Mouse (Mus musculus) MEL (cell line): ENCODE data around the gene Dnmt3l. TPM values are rescaled to one million over a fixed set of nuclear protein-coding genes. Genes with fewer than 3 reads are reported as not detected.
A peak's percentile ranks its signal among the peaks of the same experiment; 100 is the strongest.

Experiments
- DNase-seq: peaks from one replicate; pipeline ENCODE4 v3.0.0; 2011; ENCODE audit warnings: low read depth, low spot score
- H3K27ac ChIP-seq: 2 replicates; pipeline ENCODE4 v1.5.1; 2012; ENCODE audit warnings: low read depth, mild to moderate bottlenecking, control low read depth, low read length, moderate library complexity; ENCODE audit not compliant: control insufficient read depth
- H3K27me3 ChIP-seq, 2 experiments: fragments of 150-350 bp in 1 of 2; sonication (generic) in 1 of 2; 2 replicates each; pipeline ENCODE4 v1.6.1; 2012; ENCODE audit warnings: low read length in 2 of 2, mild to moderate bottlenecking in 2 of 2, improper control_type of control experiment in 1 of 2, moderate library complexity in 1 of 2; ENCODE audit not compliant: insufficient read depth in 2 of 2, control insufficient read depth in 1 of 2
- H3K36me3 ChIP-seq, 2 experiments: 2 replicates each; pipeline ENCODE4 v1.6.1; 2012 to 2014; ENCODE audit warnings: low read length in 2 of 2, improper control_type of control experiment in 1 of 2, inconsistent platforms in 1 of 2, mild to moderate bottlenecking in 1 of 2; ENCODE audit not compliant: insufficient read depth in 2 of 2, control insufficient read depth in 1 of 2
- H3K4me1 ChIP-seq, 2 experiments: fragments of 150-350 bp in 1 of 2; sonication (generic) in 1 of 2; 2 replicates each; pipeline ENCODE4 v1.6.1; 2012; ENCODE audit warnings: low read length in 2 of 2, improper control_type of control experiment in 1 of 2, mild to moderate bottlenecking in 1 of 2; ENCODE audit not compliant: insufficient read depth in 2 of 2, control insufficient read depth in 1 of 2
- H3K4me3 ChIP-seq, 2 experiments: fragments of 150-350 bp in 1 of 2; sonication (generic) in 1 of 2; 2 replicates each; pipeline ENCODE4 v1.5.1; 2012; ENCODE audit warnings: low read depth in 2 of 2, low read length in 2 of 2, mild to moderate bottlenecking in 2 of 2, moderate library complexity in 2 of 2, control low read depth in 1 of 2, improper control_type of control experiment in 1 of 2; ENCODE audit not compliant: control insufficient read depth in 1 of 2, insufficient read depth in 1 of 2
- H3K79me2 ChIP-seq: 2 replicates; pipeline ENCODE4 v1.6.1; 2012; ENCODE audit warnings: mild to moderate bottlenecking, low read length, moderate library complexity; ENCODE audit not compliant: control insufficient read depth, poor library complexity, insufficient read depth
- H3K9ac ChIP-seq: 2 replicates; pipeline ENCODE4 v1.6.1; 2012; ENCODE audit warnings: low read depth, mild to moderate bottlenecking, control low read depth, low read length, moderate library complexity; ENCODE audit not compliant: control insufficient read depth, poor library complexity, severe bottlenecking
- H3K9me3 ChIP-seq: fragments of 150-350 bp; sonication (generic); replicated peaks from 2 replicates; pipeline ENCODE4 v1.6.1; 2012; ENCODE audit warnings: mild to moderate bottlenecking, low read length, improper control_type of control experiment, moderate library complexity; ENCODE audit not compliant: insufficient read depth
- BHLHE40 ChIP-seq: IDR thresholded peaks from 2 replicates; pipeline ENCODE4 v1.6.1; 2012; ENCODE audit warnings: low read depth, mild to moderate bottlenecking, inconsistent platforms, low read length, improper control_type of control experiment, borderline replicate concordance
- CHD1 ChIP-seq: IDR thresholded peaks from 2 replicates; pipeline ENCODE4 v1.6.1; 2012; ENCODE audit warnings: low read depth, mild to moderate bottlenecking, inconsistent platforms, low read length, improper control_type of control experiment
- CHD2 ChIP-seq: IDR thresholded peaks from 2 replicates; pipeline ENCODE4 v1.6.1; 2011; ENCODE audit warnings: low read length, improper control_type of control experiment
- CTCF ChIP-seq, 3 experiments: IDR thresholded peaks in 2 of 3; conservative IDR thresholded peaks in 1 of 3; 2 replicates each; pipeline ENCODE4 v1.5.1; 2011 to 2012; ENCODE audit warnings: low read length in 3 of 3, low read depth in 2 of 3, mild to moderate bottlenecking in 2 of 3, improper control_type of control experiment in 1 of 3, inconsistent platforms in 1 of 3, mixed read lengths in 1 of 3, moderate library complexity in 1 of 3; ENCODE audit not compliant: control insufficient read depth in 1 of 3, insufficient read depth in 1 of 3, poor library complexity in 1 of 3, severe bottlenecking in 1 of 3
- E2F4 ChIP-seq: IDR thresholded peaks from 2 replicates; pipeline ENCODE4 v1.6.1; 2011; ENCODE audit warnings: low read depth, low read length, improper control_type of control experiment, borderline replicate concordance
- ELF1 ChIP-seq: IDR thresholded peaks from 2 replicates; pipeline ENCODE4 v1.6.1; 2014; ENCODE audit warnings: low read depth, mild to moderate bottlenecking, inconsistent platforms, low read length, improper control_type of control experiment, moderate library complexity
- EP300 ChIP-seq, 2 experiments: IDR thresholded peaks; 2 replicates each; pipeline ENCODE4 v1.6.1; 2011; ENCODE audit warnings: improper control_type of control experiment in 2 of 2, low read length in 2 of 2, low read depth in 1 of 2, mild to moderate bottlenecking in 1 of 2
- ETS1 ChIP-seq: IDR thresholded peaks from 2 replicates; pipeline ENCODE4 v1.6.1; 2012; ENCODE audit warnings: low read depth, mild to moderate bottlenecking, inconsistent platforms, low read length, improper control_type of control experiment, moderate library complexity
- HCFC1 ChIP-seq: IDR thresholded peaks from 2 replicates; pipeline ENCODE4 v1.6.1; 2012; ENCODE audit warnings: low read depth, mild to moderate bottlenecking, inconsistent platforms, low read length, improper control_type of control experiment, moderate library complexity
- MAFK ChIP-seq: IDR thresholded peaks from 2 replicates; pipeline ENCODE4 v1.6.1; 2011; ENCODE audit warnings: low read depth, mild to moderate bottlenecking, low read length, improper control_type of control experiment, borderline replicate concordance
- MAZ ChIP-seq: IDR thresholded peaks from 2 replicates; pipeline ENCODE4 v1.6.1; 2012; ENCODE audit warnings: low read depth, mild to moderate bottlenecking, inconsistent platforms, low read length, improper control_type of control experiment
- MEF2A ChIP-seq: IDR thresholded peaks from 2 replicates; pipeline ENCODE4 v1.6.1; 2014; ENCODE audit warnings: low read depth, mild to moderate bottlenecking, inconsistent platforms, low read length, improper control_type of control experiment; ENCODE audit not compliant: poor library complexity, insufficient replicate concordance, severe bottlenecking; ENCODE audit errors: extremely low read depth
- MYB ChIP-seq: IDR thresholded peaks from 2 replicates; pipeline ENCODE4 v1.6.1; 2011; ENCODE audit warnings: mild to moderate bottlenecking, low read depth, low read length, improper control_type of control experiment
- NELFE ChIP-seq: IDR thresholded peaks from 2 replicates; pipeline ENCODE4 v1.6.1; 2011; ENCODE audit warnings: low read depth, low read length, improper control_type of control experiment
- POLR2A ChIP-seq, 2 experiments: IDR thresholded peaks; 2 replicates each; pipeline ENCODE4 v1.6.1; 2011 to 2012; ENCODE audit warnings: low read length in 2 of 2, mild to moderate bottlenecking in 2 of 2, control low read depth in 1 of 2, improper control_type of control experiment in 1 of 2, low read depth in 1 of 2, moderate library complexity in 1 of 2; ENCODE audit not compliant: control insufficient read depth in 1 of 2, insufficient read depth in 1 of 2, poor library complexity in 1 of 2
- POLR2AphosphoS2 ChIP-seq: IDR thresholded peaks from 2 replicates; pipeline ENCODE4 v1.6.1; 2011; ENCODE audit warnings: low read length, improper control_type of control experiment
- POLR2AphosphoS5 ChIP-seq: IDR thresholded peaks from 2 replicates; pipeline ENCODE4 v1.6.1; 2012; ENCODE audit warnings: low read depth, borderline replicate concordance, mild to moderate bottlenecking, inconsistent platforms, low read length, moderate library complexity, mixed read lengths
- RAD21 ChIP-seq: IDR thresholded peaks from 2 replicates; pipeline ENCODE4 v1.6.1; 2011; ENCODE audit warnings: mild to moderate bottlenecking, low read depth, low read length, improper control_type of control experiment
- SIN3A ChIP-seq: IDR thresholded peaks from 2 replicates; pipeline ENCODE4 v1.6.1; 2012; ENCODE audit warnings: low read length, improper control_type of control experiment, inconsistent platforms
- SMC3 ChIP-seq: IDR thresholded peaks from 2 replicates; pipeline ENCODE4 v1.6.1; 2011; ENCODE audit warnings: low read depth, low read length, improper control_type of control experiment
- UBTF ChIP-seq: IDR thresholded peaks from 2 replicates; pipeline ENCODE4 v1.6.1; 2012; ENCODE audit warnings: low read depth, mild to moderate bottlenecking, inconsistent platforms, low read length, improper control_type of control experiment, moderate library complexity, borderline replicate concordance; ENCODE audit not compliant: insufficient read depth
- USF1 ChIP-seq: IDR thresholded peaks from 2 replicates; pipeline ENCODE4 v1.6.1; 2014; ENCODE audit warnings: low read depth, mild to moderate bottlenecking, inconsistent platforms, low read length, improper control_type of control experiment, moderate library complexity
- USF2 ChIP-seq, 2 experiments: IDR thresholded peaks; 2 replicates each; pipeline ENCODE4 v1.6.1; 2011 to 2012; ENCODE audit warnings: improper control_type of control experiment in 2 of 2, low read length in 2 of 2, borderline replicate concordance in 1 of 2, inconsistent platforms in 1 of 2, low read depth in 1 of 2, mild to moderate bottlenecking in 1 of 2; ENCODE audit not compliant: insufficient read depth in 1 of 2
- ZC3H11A ChIP-seq: IDR thresholded peaks from 2 replicates; pipeline ENCODE4 v1.6.1; 2012; ENCODE audit warnings: low read depth, mild to moderate bottlenecking, inconsistent platforms, low read length, improper control_type of control experiment
- ZMIZ1 ChIP-seq: IDR thresholded peaks from 2 replicates; pipeline ENCODE4 v1.6.1; 2012; ENCODE audit warnings: low read depth, mild to moderate bottlenecking, inconsistent platforms, low read length, improper control_type of control experiment, moderate library complexity
- ZNF384 ChIP-seq: IDR thresholded peaks from 2 replicates; pipeline ENCODE4 v1.6.1; 2012; ENCODE audit warnings: low read depth, mild to moderate bottlenecking, inconsistent platforms, low read length, improper control_type of control experiment
- polyA plus RNA-seq, 2 experiments: library from polyadenylated mRNA; stranded (reverse) in 1 of 2; unstranded in 1 of 2; fragments of >175 nt in 1 of 2; fragments of >200 nt in 1 of 2; gene quantifications; 2 replicates each; pipeline versions ENCODE4 v1.2.1 to v1.2.4; 2012; ENCODE audit warnings: low replicate concordance in 2 of 2, low read depth in 1 of 2; ENCODE audit not compliant: insufficient read length in 2 of 2, insufficient read depth in 1 of 2, missing spikeins in 1 of 2
- total RNA-seq: library from RNA; depleted of rRNA; stranded (reverse); fragments of 300-350 nt; gene quantifications from 2 replicates; pipeline ENCODE4 v1.2.3, GENCODE M21; 2012

Gene Dnmt3l
- total and polyA plus RNA-seq, 3 experiments, result not detected

GRCm38 (mm10) chr10:78067226-78067625 lies 25.5 kb downstream of the Dnmt3l start:
- Histone ChIP-seq H3K36me3 (no peaks in the 10 kb centered on the region), H3K9me3 (no peaks in the 10 kb centered on the region), H3K79me2 (no peaks in the 10 kb centered on the region), H3K4me3 (no peak overlapping the region), H3K27me3 (peaks cover 0 to 1% of the 10 kb centered on the region in 2 experiments; a peak in 1 of 4 replicates), H3K9ac (no peak overlapping the region), H3K4me1 (no peaks in the 10 kb centered on the region), H3K27ac (no peak overlapping the region)
- no peak for TF ChIP-seq MAZ
- 0 out of 6 replicates have a peak, but pooled peaks of 1 of the 3 experiments have one; percentile 7 for TF ChIP-seq CTCF (IDR thresholded peaks at IDR 0.05 in 2 of 3, conservative IDR thresholded peaks at IDR 0.05 in 1 of 3; ENCODE audit: control insufficient read depth in 1 of 3, insufficient read depth in 1 of 3, low read depth in 2 of 3, low read length in 3 of 3, poor library complexity in 1 of 3, severe bottlenecking in 1 of 3)
- peak; percentile 65 for DNase-seq

- no peak overlapping the region for H3K9ac ChIP-seq
- H3K4me3 ChIP-seq, result no peak overlapping the region
Observed at GRCm38 (mm10) chr10:78068541-78068940, 26.8 kb downstream of the Dnmt3l start.

GRCm38 (mm10) chr10:78069101-78070011 lies 27.6 kb downstream of the Dnmt3l start, which contains the start of gene Icosl:
Gene Icosl (plus strand): TSS chr10:78069302.
- no peak within 1 kb of the TSS for H3K9ac ChIP-seq
- TF ChIP-seq BHLHE40 (no peak), POLR2AphosphoS2 (no peak), ZC3H11A (no peak), ETS1 (no peak), SIN3A (no peak), SMC3 (no peak), USF1 (no peak), ELF1 (no peak), CHD2 (no peak), HCFC1 (no peak), MYB (no peak), MAFK (no peak), E2F4 (no peak), USF2 (IDR thresholded peaks at IDR 0.05; ENCODE audit: borderline replicate concordance in 1 of 2, insufficient read depth in 1 of 2, low read depth in 1 of 2, low read length in 2 of 2) (no peak), RAD21 (no peak)

More at GRCm38 (mm10) chr10:78068541-78068940, 26.8 kb downstream of the Dnmt3l start:
- TF ChIP-seq SIN3A, result no peak
- TF ChIP-seq EP300 (IDR thresholded peaks at IDR 0.05; ENCODE audit: low read depth in 1 of 2, low read length in 2 of 2), result no peak
- no peak for TF ChIP-seq SMC3
- TF ChIP-seq UBTF, result no peak
- TF ChIP-seq CHD1, result no peak
- no peak for TF ChIP-seq CTCF (IDR thresholded peaks at IDR 0.05 in 2 of 3, conservative IDR thresholded peaks at IDR 0.05 in 1 of 3; ENCODE audit: control insufficient read depth in 1 of 3, insufficient read depth in 1 of 3, low read depth in 2 of 3, low read length in 3 of 3, poor library complexity in 1 of 3, severe bottlenecking in 1 of 3)
- TF ChIP-seq MAZ, result no peak
- no peak for TF ChIP-seq POLR2A (IDR thresholded peaks at IDR 0.05; ENCODE audit: control insufficient read depth in 1 of 2, insufficient read depth in 1 of 2, low read depth in 1 of 2, low read length in 2 of 2, poor library complexity in 1 of 2)
- TF ChIP-seq POLR2AphosphoS5, result no peak
- TF ChIP-seq ZMIZ1, result no peak
- no peak for TF ChIP-seq MAFK
- no peak for TF ChIP-seq CHD2
- no peak for TF ChIP-seq NELFE
- TF ChIP-seq MEF2A, result no peak
- no peak for TF ChIP-seq POLR2AphosphoS2
- no peak for TF ChIP-seq ZNF384
- TF ChIP-seq BHLHE40, result no peak
- Histone ChIP-seq H3K79me2 (no peaks in the 10 kb centered on the region), H3K27me3 (peaks cover 0 to 1% of the 10 kb centered on the region in 2 experiments; a peak in 2 of 4 replicates), H3K9me3 (no peaks in the 10 kb centered on the region), H3K27ac (no peak overlapping the region), H3K4me1 (no peaks in the 10 kb centered on the region), H3K36me3 (no peaks in the 10 kb centered on the region)
- no peak for DNase-seq

More at GRCm38 (mm10) chr10:78069101-78070011, 27.6 kb downstream of the Dnmt3l start, which contains the start of gene Icosl:
- H3K4me3 ChIP-seq, result no peak within 1 kb of the TSS
- DNase-seq, result no peak
- no peak within 1 kb of the TSS for H3K27ac ChIP-seq
- no peaks in the 10 kb centered on the region for H3K4me1 ChIP-seq
- no peaks in the 10 kb centered on the region for H3K36me3 ChIP-seq
- no peaks in the 10 kb centered on the region for H3K79me2 ChIP-seq
- peaks cover 0 to 1% of the 10 kb centered on the region in 2 experiments; a peak in 2 of 4 replicates for H3K27me3 ChIP-seq
- H3K9me3 ChIP-seq, result no peaks in the 10 kb centered on the region
